Mouse (Mus musculus) spleen, postnatal 0 days (tissue): ENCODE results near the gene Setmar. TPM values are rescaled to one million over a fixed set of nuclear protein-coding genes. Genes with fewer than 3 reads are reported as not detected.

ENCODE experiments used
- polyA plus RNA-seq: library from polyadenylated mRNA; unstranded; fragments of >200 nt; fragmentation: Nextera tagmentation; extraction: Ambion mirVana; gene quantifications from 2 replicates; pipeline ENCODE4 v1.2.1, GENCODE M21; 2015

The Setmar gene
- 1.9 and 2.5 TPM in 2 replicates for polyA plus RNA-seq

DNA sequence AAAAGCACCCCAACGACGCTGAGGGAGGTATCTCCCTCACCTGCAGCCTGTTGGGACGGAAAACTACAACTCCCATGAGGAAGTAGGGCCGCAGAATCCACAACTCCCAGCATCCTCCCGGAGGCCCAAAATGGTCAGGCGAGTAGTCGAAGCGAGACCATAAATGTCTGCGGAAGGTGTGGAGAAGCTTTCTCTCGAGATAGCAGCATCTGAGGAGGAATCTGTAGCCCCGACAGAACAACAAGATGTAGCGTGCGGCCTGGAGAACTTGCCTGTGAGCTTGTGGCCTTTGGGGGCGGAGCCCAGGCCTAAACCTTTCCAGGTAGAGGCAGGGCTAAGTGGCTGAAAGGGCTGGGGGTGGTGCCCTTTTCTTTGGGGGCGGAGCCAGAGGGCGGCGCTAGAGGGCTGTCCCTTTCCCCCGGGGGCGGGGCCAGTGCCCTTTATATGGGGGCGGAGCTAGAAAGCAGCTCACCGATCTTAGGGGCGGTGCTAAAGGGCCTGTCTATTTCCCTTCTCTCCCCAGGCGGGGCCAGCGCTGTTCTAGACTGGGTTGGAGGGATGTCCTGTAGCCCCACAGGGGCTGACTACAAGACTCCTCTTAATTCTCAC lies at the start of gene Setmar:
Gene Setmar, plus strand, starts transcription at position 128 of the 609 bp plus-strand sequence.

Other genes with a start within 250 kb of the Setmar start
- 12.6 and 16.5 TPM in 2 replicates for gene Sumf1, start 120.5 kb downstream of the Setmar start, polyA plus RNA-seq
- gene Itpr1, start 148.1 kb downstream of the Setmar start, polyA plus RNA-seq = 7.1 and 8.4 TPM in 2 replicates